Mouse (Mus musculus) layer of hippocampus, adult 8-10 months (tissue): ENCODE measurements at regions not wholly inside any gene's neighbourhood (a gene's known extent, or its start where the extent isn't known, plus 50 kb on each side); places are given as distances from the start of the nearest gene placed in this dataset.
A peak's percentile ranks its signal among the peaks of the same experiment; 100 is the strongest.

Experiments used
- DNase-seq, 2 experiments: peaks; one replicate each; pipeline ENCODE4 v3.0.0; 2022; ENCODE audit warnings: low spot score in 2 of 2

GRCm38 (mm10) chr12:7650851-7651250, 326.6 kb upstream of the Apob start:
- no peak for DNase-seq

DNA sequence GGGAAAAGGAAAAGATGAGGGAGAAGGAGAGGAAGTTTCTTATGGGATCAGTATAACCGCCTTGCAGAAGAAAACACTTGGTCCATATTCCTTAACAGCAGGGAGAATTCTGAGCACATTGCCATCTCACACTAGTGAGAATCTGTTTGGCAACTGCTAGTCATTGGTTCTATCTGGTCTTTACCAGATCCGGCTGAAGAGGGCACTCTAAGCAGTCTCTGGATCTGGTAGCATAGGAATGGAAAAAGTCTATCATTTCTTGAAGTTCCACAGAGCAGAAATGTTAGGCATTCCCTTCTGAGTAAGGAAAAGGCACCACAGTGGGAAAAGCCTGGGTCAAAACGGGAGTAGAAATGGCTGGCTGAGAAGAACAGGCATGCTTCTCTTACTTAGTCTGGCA, 315.4 kb upstream of the Apob start:
- DNase-seq, result no peak

GRCm38 (mm10) chr12:7670114-7670513, 307.3 kb upstream of the Apob start:
- DNase-seq, result no peak

DNA sequence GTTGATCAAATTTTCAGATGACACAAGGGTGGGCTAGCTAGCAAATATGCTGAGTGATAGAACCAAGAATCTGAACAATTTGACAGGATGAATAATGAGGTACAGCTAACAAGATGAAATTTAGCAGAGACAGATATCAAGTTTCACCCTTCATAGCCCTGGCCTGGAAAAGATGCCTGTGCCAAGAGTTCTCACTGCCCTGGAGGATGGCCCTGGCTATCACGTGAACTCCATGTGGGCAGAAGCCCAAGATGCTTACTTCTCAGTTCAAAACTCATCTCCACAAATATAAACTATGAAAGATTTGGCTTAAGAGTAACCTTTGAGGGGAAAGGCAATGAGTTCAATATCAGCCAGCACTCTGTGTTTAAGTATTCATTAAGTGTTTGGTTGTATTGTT, 306.9 kb upstream of the Apob start:
- DNase-seq, result no peak

GRCm38 (mm10) chr12:7691996-7692395, 285.5 kb upstream of the Apob start:
- DNase-seq, result no peak

- DNase-seq, result no peak
Observed at GRCm38 (mm10) chr12:7698324-7698944, 279.0 kb upstream of the Apob start.

- DNase-seq, result no peak
Observed at GRCm38 (mm10) chr12:7709102-7709501, 268.3 kb upstream of the Apob start.

DNA sequence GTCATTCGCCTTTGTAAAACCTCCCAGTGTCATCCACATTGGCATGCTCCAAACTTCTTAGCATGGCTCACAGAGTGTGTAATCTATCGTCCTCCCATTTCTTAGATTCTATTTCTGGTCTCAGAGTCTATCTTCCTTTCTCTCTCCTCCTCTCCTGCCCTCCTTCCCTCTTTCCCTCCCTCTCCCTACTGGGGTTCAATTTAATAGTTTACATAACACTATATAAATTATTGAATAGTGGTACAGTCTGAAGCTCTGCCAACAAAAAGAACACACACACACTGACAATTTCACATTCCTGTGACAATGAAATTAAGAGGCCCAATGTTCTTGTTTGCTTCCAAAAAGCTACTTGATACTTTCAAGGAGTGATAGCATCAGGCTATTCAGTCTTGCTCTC, 267.6 kb upstream of the Apob start:
- no peak for DNase-seq

GRCm38 (mm10) chr12:7715091-7715490, 262.4 kb upstream of the Apob start:
- no peak for DNase-seq

DNA sequence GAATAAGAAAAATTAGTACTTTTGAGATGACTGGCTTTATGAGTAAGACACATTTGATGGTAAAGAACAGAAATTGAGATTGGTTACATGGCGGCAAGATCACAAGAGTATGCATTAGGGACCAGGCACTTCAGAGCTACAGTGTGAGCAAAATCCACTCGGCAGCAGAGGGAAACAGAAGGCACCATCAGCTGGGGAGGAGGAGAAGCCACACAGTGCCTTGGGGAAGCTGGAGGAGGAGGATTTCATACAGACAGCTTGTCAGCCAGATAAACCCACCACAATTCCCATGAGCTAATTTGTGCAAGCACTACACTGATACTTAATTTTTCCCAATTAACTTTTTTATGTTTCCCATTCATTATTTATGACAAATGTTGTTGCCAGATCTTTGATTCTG, 258.9 kb upstream of the Apob start:
- DNase-seq, result peak; percentile 48 to 62

DNA sequence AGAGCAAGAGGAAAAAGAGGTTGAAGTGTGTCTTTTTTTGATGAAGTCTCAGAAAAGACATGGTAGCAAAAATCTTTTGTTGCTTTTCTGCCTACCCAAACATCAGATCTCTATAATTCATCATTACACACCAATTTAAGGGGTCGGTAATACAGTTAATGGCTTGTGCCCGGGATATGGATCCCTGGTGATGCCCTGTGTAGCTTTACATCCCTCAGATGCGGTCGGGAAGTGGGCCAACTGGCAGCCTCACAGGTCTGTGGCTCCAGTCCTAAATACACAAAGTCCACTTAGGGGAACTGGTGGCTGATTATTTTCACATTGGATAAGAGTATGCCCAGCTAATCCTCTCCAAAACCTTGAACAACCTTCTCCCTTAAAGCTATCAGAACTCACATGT, 258.4 kb upstream of the Apob start:
- no peak for DNase-seq

GRCm38 (mm10) chr12:7724992-7725391, 252.5 kb upstream of the Apob start:
- no peak for DNase-seq

DNA sequence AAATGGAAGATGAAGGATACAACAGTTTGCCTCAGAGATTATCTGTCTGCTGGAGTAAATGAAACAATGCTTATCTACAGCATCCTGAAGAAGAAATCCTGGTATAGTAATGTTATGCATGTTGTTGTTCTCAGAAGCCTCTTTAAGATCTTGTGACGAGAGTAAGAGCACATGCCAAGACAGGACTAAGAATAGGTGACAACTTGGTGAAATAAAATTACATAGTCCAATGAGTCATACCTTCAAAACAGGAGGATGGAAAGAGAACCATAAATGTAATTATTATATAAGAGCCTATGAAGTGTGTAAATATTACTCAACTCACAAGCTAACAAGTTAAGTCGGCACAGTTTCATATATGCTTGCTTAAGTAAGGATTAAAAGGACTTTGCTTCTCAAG, 239.4 kb upstream of the Apob start:
- no peak for DNase-seq

GRCm38 (mm10) chr12:7738629-7739351, 238.7 kb upstream of the Apob start:
- no peak for DNase-seq

GRCm38 (mm10) chr12:7739352-7739994, 238.0 kb upstream of the Apob start:
- no peak for DNase-seq

- DNase-seq, result no peak
Observed at GRCm38 (mm10) chr12:7746708-7747107, 230.7 kb upstream of the Apob start.

DNA sequence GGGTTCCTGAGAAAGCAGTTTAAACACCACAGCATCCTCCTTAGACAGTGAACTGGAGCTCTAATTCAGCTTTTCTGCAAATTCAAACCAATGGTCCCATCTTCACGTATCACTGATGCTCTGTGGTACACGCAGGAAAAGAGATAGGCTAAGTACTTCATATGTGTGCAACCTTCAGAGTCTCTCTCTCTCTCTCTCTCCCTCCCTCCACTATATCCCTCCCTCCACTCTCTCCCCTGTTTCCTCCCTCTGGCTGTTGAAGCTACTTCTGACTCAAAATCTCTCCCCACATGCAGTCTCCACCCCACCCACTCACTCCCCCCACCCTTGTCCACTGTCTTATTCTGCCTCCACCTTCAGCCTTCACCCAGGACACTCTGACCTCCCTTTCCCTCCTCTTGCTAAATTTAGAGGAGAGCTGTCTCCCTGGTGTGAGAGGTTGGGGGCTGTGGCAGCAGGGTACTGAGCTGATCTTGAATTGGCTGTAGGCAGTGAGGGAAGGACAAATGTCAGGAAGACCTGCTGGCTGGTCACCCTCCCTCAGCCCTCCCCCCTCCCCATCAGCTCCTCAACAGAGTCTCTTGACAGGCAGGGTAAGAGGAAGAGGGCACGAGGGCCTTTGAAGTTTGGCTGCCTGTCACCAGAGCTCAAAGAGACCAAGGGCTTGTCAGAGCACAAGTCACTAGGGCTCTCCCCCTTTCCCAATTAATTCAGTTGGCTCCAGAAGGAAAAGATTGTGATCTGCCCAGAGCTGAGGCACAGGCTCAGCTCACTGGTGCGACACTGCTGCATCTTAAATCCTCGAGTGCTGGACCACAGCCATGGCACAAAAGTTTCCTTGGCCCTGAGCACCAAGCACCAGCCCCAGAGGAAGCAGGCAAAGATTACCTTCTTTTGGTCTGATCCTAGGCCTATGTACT, 227.9 kb upstream of the Apob start:
- no peak for DNase-seq

GRCm38 (mm10) chr12:7754861-7755260, 222.6 kb upstream of the Apob start:
- DNase-seq, result no peak

DNA sequence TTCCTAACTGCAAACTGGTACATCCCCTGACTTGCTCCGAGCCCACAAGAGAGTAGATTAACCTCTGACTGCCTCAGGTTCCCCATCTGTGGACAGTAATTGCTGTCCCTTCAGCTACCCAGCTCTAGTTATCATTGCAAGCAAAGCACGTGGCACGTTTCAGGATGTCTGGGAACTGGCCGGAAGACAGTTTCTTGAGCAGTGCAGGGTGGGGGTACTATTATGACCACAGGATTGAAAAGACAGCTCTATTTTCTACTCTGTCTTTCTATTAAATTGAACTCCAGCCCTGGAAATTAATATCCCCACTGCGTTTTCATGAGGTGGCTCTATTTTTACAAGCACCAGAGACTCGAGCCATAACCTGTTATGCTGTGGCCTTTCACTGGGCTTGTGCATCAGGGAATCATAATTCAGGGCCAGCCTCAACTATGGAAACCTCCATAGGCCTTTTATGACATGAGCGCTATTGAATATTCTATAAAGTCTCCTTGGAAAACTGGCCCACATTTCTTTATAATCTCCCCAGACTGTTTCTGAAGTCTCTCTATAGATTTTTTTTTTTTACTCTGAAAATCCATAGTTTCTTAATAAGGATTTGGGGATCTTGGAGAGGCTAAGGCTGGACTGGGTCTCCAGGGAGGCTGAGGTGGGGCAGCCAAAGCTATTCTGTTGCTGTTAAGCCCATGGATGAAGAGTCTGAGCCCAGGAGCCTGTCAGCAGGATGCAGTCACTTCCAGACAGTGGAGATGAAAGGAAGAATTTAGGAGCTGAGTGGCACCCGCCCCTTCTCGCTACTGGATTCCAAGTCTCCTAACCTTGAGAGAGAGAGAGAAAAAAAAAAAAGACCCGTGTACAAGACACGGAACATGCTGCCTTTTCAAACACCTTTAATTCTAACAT, 212.4 kb upstream of the Apob start:
- DNase-seq, result no peak

DNA sequence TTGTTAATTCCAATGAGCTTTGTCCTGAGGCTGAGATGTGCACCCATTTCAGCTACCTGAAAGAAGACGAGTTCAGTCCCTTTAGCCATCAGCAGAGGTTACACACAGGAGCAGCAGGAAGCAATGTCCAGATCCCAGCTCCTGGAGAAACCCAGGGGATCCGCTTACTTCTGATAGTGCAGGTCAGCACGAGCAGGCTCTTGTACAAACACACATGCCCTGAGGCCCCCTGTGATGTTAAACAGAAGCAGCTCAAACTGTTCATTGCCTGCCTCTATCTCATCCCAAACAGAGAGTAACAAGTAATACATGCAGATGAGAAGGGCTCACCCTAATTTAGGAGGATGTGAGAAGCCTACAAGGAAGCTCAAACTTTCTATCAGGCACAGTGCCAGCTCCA, 203.3 kb upstream of the Apob start:
- DNase-seq, result no peak

DNA sequence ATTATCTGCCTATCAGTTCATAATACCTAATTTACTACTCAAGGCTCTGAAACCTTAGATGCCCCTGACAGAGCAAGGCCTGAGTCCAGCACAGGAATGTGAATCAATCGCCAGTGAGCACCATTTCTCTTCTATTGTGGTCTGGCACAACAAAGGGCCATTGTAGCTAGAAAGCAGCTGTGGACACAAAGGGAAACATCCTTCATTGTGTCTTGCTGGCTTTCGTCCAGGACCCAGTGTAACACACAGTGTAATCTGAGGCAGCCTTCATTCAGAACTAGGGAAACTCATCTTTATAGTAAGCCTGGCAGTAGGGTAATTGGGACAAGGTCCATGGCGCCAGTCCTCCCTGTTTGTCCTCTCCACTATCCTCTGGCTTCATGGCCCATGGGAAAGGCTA, 201.1 kb upstream of the Apob start:
- peak; percentile 53 to 55 for DNase-seq
